Mouse (Mus musculus) cerebellum, adult (tissue): ENCODE measurements around the gene Erf.
"Not testable (repeated sequence)": the region's sequence is repeated elsewhere in the genome, so short reads cannot be mapped to it uniquely, and the experiment has no call there.

Experiments
- ATAC-seq: cut with Nextera tagmentation; 2 replicates; pipeline ENCODE4 v1.9.2; 2017; ENCODE audit warnings: mild to moderate bottlenecking, moderate library complexity, mixed read lengths; ENCODE audit not compliant: insufficient number of reproducible peaks, low FRiP score, low TSS enrichment

Gene Erf

GRCm38 (mm10) chr7:25269545-25270271, 19.1 kb upstream of the Erf start:
- no peak for ATAC-seq

GRCm38 (mm10) chr7:25269029-25269428, 18.5 kb upstream of the Erf start:
- ATAC-seq, result no peak

- no peak for ATAC-seq
Measured at GRCm38 (mm10) chr7:25268588-25268987, 18.0 kb upstream of the Erf start.

- ATAC-seq, result peak; percentile 94
Measured at GRCm38 (mm10) chr7:25267751-25268463, 17.3 kb upstream of the Erf start.

- peak; percentile 74 for ATAC-seq
Measured at GRCm38 (mm10) chr7:25267301-25267750, 16.8 kb upstream of the Erf start, which contains the start of gene Cic. Cic (plus strand) TSS chr7:25267704.

GRCm38 (mm10) chr7:25266180-25266962, 15.8 kb upstream of the Erf start:
- ATAC-seq, result no peak

GRCm38 (mm10) chr7:25265743-25266142, 15.2 kb upstream of the Erf start:
- not testable (repeated sequence) for ATAC-seq

- no peak for ATAC-seq
Measured at GRCm38 (mm10) chr7:25263968-25264870, 13.7 kb upstream of the Erf start.

GRCm38 (mm10) chr7:25261896-25262295, 11.3 kb upstream of the Erf start:
- ATAC-seq, result no peak

GRCm38 (mm10) chr7:25251822-25252221, 1.3 kb upstream of the Erf start:
- ATAC-seq, result no peak

- no peak for ATAC-seq
Measured at GRCm38 (mm10) chr7:25251071-25251791, 670 bp upstream of the Erf start.

- ATAC-seq, result no peak
Measured at GRCm38 (mm10) chr7:25249314-25250140, 1.0 kb downstream of the Erf start.

GRCm38 (mm10) chr7:25248846-25249313, 1.7 kb downstream of the Erf start:
- no peak for ATAC-seq

GRCm38 (mm10) chr7:25248018-25248647, 2.4 kb downstream of the Erf start:
- ATAC-seq, result no peak

GRCm38 (mm10) chr7:25247498-25247897, 3.1 kb downstream of the Erf start:
- ATAC-seq, result no peak

GRCm38 (mm10) chr7:25246759-25247137, 3.8 kb downstream of the Erf start:
- ATAC-seq, result no peak

- no peak for ATAC-seq
Measured at GRCm38 (mm10) chr7:25246079-25246758, 4.3 kb downstream of the Erf start.
